Mouse (Mus musculus) adrenal gland, adult 2 months (tissue): ENCODE data around the gene Ednrb. TPM values are rescaled to one million over a fixed set of nuclear protein-coding genes. Genes with fewer than 3 reads are reported as not detected.

Experiments used
- DNase-seq: peaks from one replicate; pipeline ENCODE4 v3.0.0; 2021
- long read RNA-seq: library from polyadenylated mRNA; stranded (forward); transcript quantifications from one replicate; pipeline ENCODE4 v2.0.0, GENCODE M21; 2021
- polyA plus RNA-seq: library from polyadenylated mRNA; depleted of rRNA; stranded (reverse); fragments of >200 nt; gene quantifications from 2 replicates; pipeline ENCODE4 v1.2.3, GENCODE M21; 2012; rRNA removed
- total RNA-seq, 2 experiments: library from RNA; stranded (reverse); gene quantifications; 2 replicates each; pipeline ENCODE4 v1.2.3; 2021

Ednrb gene
- total RNA-seq (10 to 100 TPM; 33.2 to 41.3 TPM), polyA plus RNA-seq (3.6 TPM in 2 replicates)
- long read RNA-seq, full-length matches to known transcripts = 11 of 14 reads
- long read RNA-seq, partial matches to known transcripts = 0 of 14 reads
- long read RNA-seq, other reads (novel, unspliced or antisense) = 3 of 14 reads

DNA sequence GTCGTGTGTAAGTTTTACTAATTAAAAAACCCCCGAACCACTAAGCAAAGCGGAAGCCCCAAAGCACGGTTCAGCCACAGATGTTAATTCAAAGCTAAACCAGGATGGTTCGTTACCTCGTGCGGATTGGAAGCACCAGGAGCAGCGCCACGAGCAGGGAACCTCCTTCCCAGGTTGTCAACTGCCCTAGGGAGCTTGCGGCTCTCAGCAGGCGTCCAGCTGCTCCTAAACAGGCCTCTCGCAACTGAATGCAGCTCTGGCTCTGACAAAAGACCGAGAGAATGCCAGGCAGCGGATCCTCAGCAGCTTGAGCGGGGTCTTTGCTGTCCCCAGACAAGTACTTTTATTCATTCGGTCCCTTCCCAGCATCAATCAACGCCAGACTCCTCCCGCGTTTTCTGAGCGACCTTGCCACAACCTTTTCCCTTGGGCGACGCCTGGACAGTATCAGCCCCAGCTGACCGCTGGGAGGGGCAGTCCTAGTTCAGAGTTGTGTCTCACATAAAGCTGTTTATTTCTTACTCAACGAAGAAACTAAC is at the start of gene Ednrb:
Gene Ednrb (minus strand): TSS at position 392 of the 539 bp plus-strand sequence.
- DNase-seq = peak; percentile 60

DNA sequence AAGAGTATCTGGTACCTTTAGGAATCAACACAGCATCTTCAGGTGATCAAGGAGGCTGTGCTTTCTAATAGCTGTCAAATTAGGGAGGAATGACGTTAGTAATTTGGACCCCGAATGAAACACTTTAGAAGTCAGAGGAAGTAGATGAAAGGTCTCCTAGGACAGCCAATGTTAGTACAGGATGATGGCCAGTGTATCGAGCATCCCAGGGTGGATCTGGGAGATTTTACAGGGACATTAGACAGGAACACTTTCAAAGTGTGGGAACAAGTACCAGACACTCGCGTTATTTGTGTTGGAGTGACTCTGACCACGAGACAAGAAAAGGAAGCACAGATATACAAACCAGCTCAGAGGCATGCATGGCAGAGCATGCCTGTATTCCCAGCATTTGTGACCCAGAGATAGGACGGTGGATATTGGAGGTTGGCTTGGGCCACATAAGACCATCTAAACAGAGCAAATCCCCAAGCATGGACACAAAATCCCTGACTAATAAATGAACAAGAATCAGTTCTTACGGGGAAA is 48.3 kb upstream of the Ednrb start:
- no peak for DNase-seq

DNA sequence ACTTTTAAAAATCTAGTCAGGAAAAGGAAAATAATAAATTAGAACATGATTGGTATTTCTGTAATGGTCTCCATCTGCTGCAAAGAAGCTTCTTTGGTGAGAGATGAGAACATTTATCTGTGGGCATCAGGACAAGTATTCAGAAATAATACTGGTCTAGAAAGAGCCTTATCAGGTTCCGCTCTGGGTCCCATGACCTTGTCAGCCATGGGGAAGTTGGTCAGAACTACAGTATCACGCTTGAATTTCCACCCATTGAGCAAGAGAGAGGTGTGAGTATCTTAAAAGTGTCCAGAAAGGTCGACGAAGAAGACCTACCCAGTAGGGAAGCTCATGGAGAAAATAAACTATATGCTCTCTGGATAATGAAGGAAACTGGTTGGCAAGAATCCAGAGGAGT is 46.6 kb upstream of the Ednrb start:
- DNase-seq = no peak

DNA sequence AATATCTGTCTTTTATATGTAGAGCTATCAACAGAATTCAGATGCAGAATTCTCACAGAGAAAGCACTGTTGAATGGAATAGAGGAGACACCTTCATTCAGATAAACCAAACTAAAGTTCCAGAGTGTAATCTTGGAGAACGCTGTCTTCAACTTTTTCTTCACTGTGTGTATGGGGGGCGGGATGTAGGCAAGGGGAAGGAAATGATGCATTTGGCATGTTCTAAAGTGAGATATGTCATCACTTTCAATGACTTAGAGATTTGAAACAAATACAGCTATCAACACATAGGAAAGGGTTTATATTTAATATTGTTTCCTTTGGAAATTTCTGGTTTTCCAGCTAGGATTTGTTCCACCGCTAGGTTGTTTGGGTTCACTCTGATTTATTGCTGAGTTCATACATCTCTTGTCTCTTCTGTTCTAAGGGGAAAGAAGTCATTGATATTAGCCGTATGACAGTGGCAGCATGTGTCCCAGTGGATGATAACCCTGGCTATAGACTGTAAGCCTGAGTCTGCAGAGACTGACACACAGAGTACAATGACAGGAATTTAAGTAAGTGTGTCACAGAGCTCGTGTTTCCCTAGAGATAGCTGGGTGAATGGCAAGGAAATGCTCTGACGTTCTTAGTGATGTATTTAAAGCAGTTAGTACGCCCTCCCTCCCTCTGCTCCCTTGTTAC is 40.8 kb upstream of the Ednrb start:
- DNase-seq = peak; percentile 6

DNA sequence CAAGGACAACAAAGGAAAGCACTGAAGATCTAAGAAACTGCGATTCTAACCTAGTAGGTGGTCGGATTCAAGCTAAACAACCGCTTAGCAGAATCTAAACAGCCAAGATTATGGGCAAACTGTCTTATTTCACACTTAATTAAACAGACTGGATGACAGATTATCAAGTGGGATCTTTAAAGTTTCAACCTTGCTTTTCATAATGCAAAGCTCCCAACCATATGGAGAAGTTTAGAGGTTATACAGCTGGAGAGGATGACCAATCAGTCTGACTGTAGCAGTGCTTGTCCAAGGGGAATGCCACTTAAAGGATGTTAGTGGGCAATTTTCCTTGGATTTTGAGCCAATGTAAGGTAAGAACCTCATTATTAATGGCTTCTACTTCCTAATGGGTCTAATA is 38.7 kb upstream of the Ednrb start:
- no peak for DNase-seq

DNA sequence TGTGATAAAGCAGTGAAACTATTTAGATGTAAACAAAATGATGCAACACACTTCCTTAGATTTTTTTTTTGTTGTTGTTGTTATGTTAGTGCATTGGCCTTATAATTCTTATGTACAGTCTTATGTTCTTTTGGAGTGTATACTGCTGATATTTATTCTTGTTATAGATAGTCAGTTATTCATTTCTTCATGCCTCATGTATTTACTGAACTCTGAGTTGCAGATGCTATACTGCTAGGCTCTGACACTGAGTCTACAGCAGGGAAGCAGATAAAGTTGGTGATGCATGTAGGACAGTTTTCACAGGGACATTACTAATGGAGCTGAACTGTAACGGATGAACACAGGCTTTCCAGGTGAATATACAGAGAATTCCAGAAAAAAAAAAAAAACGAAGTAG is 32.9 kb upstream of the Ednrb start:
- no peak for DNase-seq

DNA sequence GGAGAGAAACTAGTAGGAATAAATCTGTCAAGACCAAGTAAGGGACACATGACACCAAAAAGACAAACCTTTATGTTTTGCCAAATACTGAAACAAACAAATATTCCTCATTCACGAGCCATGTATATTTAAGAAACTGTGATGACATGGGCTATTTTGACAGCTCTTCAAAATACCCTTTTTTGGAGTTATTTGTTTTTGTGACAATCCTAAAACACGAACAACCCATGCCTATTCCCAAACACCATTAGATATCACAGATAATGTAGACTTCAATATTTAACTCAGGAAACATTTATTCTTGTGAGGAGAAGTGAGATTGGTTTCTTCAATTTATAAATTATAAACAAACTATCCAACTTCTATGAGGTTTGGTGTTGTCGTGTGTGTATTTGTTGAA is 32.4 kb upstream of the Ednrb start:
- DNase-seq = no peak

DNA sequence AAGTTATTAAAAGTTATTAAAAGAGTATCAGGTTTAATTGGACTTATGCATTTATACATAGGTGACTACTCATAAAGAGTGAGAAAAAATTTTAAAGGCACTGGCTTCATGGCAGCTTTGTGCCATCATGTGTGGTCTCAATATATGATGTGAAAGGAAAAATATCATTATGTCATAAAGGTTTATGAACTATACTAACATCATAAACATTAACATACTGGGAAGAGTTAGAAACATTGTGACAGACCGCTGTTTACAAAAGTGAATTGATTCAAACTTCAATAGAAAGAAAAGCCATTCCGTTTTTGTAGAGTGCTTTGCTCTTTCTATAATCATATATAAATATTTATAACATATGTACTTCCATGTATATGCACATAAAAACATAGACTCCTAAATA is 22.4 kb upstream of the Ednrb start:
- DNase-seq = no peak

DNA sequence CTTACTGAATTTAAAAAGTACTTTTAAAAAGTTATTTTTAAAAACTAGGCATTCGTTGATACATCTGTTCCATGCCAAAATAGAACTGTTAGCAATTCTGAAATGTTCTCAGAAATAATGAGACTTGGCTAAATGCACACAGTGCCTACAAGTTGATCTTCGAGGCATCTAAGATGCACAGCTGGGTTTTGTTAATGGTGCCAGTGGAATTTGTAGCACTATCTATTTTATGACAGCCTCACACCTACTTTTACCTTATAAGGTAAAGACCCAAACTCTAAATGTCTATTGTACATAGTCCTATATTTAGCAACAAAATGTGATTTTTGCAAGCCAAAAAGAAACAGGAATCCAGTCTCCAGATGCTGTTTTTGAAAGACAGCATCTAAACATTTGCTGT is 21.0 kb upstream of the Ednrb start:
- DNase-seq = no peak

DNA sequence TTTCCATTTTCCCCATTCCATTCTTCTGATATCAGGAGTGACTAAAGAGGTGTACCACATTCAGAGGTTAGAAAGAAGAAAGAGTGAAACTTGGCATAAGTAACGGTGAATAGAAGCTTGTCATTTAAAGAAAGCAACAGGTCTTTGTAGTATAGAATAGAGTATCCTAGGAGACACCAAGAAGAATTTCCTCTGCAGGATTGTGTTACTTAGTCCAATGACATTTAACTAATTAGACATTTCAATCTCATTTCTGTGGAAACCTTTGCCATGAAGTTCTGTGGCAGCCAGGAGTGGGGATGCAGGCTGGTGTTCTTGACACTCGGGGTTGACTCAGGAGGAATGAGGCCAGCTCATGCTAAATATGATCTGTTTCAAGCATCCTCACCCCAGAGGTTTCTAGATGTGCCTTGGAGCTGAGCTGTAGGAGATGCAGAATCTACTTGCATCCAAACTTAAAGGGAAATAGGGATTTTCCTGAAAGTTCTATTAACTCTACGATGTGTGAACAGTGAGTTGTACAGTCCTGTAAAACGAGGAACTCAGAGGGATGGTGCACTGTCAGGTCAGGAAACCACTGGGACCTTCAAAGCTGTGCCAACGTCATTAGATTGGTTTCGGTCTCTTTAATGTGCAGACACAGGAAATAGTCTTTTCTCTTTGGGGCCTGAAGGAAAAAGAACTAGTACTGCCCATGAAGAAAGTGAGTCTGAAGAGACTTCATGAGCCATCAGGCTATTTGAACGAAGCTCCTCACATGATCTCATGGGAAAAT is 6.1 kb upstream of the Ednrb start:
- no peak for DNase-seq

DNA sequence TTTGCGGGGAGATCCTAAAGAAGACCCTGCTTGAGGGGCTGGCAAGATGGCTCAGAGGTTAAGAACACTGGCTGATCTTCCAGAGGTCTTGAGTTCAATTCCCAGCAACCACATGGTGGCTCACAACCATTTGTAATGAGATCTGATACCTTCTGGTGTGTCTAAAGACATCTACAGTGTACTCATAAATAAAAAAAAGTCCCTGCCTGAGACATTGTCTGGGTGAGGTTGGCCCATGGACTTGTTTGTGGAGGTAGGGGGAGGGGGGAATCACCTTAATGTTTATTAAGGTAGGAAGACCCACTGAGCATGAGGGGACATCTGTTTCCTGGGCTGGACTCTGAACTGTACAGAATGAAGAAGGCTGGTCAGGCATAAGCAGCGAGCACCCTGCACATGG is 1.5 kb upstream of the Ednrb start:
- no peak for DNase-seq

DNA sequence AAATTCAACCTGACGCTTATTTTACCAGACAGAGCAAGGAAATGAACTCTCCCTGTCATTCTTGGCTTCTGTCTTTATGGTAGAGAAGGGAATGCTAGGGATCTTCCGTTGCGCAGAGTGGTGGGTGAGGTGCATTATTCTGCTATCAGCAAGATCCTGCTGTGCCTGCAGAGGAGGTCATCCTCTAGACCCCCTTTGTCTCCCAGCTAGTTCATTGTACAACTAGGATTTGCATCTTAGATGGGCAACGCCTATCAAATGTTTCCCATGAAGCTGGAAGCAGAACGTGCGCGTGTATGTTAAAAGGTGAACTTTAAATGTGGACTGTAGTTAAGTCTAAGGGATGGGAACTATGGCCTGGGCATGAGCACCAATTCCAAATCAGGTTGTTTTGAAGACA is 742 bp upstream of the Ednrb start:
- DNase-seq = no peak

DNA sequence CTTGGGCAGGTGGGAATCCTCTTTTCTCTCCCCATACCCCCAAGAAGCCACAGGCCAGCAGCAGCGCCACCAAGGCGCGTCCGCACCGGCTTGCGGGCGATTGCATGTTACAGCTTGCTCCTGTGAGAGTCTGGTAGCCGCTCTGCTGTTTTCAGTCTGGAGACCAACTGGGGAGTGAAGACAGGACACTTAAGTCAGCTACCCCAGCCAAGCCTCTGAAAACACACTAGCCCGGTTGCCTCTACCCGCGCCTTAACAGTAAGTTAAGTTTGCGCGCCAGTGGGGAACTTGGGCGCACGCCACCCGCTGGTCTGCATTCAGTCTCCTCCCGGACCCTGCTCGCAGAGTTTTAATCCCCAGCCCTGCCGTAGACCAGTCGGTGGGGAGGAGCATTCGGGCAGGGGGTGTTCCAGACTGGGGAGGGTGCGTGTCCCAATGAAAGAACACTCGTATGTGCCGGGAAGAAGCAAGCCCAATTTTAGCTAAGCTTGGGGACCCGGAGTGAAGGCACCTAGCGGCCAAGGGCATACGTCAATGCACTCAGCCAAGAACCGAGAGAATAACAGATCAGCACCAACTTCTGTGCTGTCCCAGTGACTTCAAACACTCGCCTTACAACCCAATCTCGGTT is 716 bp downstream of the Ednrb start:
- peak; percentile 63 for DNase-seq

DNA sequence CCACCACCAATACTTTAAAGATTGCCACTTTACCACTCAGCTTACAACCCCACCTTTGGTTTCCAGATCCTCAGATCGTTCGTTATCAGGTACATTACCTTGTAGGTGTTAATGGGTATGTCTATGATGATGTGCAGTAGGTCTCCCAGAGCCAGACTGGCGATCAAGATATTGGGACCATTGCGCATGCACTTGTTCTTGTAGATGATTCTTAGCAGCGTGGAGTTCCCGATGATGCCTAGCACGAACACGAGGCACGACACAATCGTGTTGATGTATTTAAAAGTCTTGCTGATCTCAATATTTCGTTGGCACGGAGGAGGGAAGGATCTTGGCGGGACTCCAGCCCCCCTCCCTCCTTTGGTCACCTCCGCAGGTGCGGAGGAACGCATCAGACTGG is 1.3 kb downstream of the Ednrb start:
- no peak for DNase-seq

DNA sequence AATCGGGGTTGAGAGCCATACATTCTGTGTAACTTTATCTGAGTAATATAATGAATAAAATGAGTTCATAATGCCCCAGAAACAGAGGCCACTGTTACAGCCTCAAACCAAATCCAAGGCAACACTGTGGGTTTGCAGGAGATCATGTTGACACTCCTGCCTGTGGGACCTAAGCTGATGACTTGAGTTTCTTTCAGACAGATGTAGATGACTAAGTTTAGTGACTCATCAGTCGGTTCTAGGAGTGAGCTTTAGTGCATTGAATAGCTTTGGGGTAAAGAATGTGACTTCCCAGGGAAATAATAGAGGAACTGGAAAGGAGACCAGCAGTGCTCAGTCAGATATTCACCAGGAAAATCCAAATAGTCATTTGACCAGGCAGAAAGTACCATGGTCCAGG is 3.8 kb downstream of the Ednrb start:
- DNase-seq = no peak

DNA sequence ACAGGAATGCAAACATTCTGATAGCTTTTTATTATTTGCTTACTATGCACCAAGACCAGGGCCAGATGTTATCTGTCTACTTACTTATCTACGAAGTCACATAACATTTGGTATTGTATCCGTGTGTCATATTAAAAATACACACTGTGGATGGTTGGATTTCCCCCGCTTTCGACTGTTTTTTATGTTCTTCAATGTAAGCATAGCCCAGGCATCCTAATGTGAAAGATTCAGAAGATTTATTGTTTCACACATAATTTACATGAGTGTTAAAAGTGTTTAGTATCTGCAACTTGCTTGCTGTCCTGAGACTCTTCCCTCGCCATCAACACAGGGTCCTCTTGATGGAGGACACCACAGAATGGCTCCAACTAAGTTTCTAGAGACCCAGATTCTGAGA is 5.3 kb downstream of the Ednrb start:
- DNase-seq = no peak

DNA sequence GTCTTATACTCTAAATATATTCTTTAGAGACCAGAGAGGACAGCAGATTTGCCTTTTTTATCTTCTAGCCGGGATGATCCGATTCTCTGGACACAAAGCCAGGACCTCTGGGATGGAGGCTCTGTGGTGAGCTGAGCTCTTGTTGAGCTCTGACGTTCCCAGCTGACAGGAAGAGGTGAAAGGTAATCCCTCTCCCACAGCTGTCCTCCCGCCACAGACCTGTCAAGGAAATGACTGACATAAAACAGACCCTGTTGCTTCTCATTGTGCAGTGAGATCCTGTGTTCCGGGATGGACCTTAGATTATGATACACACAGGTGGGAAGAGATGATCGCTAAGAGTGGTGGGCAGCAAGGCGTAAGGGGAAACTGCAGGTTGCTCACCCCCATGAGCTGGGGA is 9.6 kb downstream of the Ednrb start:
- DNase-seq = no peak

DNA sequence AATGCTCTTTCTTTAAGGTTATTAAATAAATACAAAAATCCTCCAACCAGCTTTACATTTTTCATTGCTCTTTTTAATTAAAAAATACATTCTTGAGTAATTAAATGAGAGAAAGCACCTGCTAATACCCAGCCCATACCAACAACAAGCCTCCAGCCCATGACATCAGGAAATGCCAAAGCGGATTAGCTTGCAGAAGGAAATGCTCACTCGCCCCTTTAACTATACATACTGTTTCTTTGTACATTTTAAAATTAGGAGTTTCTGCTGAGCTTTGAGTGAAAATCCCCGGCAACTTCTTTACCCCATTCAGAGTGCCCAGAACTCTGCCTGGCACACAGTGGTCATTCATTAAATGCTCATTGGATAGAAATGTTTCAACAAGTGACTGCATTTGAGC is 10.1 kb downstream of the Ednrb start:
- no peak for DNase-seq

DNA sequence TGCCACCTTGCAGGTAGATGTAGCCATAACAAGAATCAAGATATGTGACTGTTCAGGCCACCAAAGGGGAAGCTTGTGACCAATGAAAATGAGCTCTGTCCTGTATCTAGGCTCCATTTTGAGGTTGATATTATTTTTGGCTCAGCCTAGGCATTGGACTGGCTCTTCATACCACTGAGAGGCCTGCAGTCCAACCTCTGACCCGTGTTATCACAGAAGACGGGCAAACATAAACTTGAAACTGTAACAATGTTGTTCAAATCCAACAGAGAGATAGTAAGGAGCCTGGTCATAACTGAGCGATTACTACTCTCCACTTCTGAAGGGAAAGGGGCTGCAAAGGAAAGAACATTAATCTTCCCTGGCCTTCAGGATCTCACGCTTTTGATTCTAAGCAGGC is 11.7 kb downstream of the Ednrb start:
- DNase-seq = no peak

DNA sequence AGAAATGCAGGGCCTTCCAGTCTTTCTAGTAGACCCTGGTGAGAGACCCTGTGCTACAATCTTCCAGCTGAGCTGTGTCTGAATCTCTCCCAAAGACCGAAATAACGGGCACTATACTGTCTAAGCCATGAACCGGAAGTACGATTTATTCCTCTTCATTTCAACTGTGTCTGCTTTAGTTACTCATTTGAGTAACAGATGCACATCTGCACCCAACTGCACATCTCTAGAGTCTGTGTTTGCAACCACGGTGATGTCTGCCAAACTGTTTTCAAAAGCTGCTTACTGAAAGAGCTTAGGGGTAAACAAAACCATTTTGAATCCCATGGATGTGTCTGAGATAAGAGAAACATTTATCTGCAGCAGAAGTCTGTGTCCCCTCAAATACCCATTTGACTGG is 13.2 kb downstream of the Ednrb start:
- no peak for DNase-seq

DNA sequence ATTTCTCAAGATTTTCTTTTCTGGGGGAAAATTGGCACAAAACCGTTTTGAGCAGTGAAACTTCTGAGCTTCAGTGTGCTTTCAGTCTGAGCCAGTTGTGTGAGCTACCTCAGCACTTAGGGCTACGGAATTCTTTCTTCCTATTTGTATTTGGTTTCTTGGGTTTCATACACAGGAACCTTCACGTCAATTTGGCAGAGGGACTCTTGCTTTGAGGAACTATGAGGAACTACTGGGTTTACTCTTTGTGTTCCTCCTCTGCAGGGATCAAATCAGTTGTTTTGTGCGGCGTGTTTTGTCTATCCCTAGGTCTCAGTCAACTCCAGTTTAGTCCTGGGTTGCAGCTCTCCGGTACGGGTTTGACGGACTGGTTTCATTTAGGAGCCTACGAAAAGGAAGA is 17.9 kb downstream of the Ednrb start:
- no peak for DNase-seq

DNA sequence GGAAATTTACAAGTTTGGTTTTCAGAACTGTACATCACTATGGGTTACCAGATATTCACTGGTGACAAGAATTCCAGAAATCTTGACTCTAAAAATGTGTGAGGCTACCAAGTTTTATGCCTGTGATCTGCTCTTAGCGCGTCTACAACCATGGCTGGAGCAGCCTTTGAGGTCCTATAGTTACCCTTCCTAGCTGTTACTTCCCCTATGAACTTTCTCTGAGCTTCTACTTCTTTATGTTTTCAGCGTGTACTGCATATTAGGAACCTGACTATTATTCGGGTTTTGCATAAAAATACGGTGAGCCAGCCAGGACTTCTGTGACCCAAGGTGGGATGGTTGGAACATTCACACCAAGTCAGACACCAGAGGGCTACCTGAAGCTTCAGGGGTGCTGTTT is 18.3 kb downstream of the Ednrb start:
- no peak for DNase-seq

DNA sequence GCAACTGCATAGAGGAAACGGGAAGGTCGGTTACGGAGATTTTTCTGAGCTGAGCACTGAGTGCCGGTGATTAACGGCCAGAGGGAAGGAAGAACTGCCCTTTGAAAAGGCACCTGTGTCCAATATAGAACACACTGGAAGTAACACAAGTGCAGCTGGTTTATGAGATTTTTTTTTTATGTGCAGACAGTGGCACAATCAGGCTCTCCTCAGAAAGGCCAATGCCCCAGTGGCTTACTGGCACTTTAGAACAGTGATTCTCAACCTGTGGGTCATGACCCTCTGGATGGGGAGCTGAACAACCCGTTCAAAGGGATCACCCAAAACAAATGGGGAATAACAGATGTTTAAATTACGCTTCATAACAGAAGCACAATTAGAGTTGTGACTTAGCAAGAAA is 20.7 kb downstream of the Ednrb start:
- no peak for DNase-seq
